Mouse (Mus musculus) urinary bladder, postnatal 36 days (tissue): ENCODE data around the gene Treml2.
"Not testable (repeated sequence)": the region's sequence is repeated elsewhere in the genome, so short reads cannot be mapped to it uniquely, and the experiment has no call there.

Experiments
- DNase-seq, 2 experiments: peaks; one replicate each; pipeline ENCODE4 v3.0.0; 2022; ENCODE audit warnings: low spot score in 2 of 2, mixed read lengths in 1 of 2

Gene Treml2

GRCm38 (mm10) chr17:48350681-48351193, 51.4 kb downstream of the Treml2 start:
- DNase-seq: no peak

GRCm38 (mm10) chr17:48352976-48353375, 53.7 kb downstream of the Treml2 start:
- not testable (repeated sequence) for DNase-seq

- DNase-seq: no peak
These were observed 56.5 kb downstream of the Treml2 start for GRCm38 (mm10) chr17:48355822-48356221.

- no peak for DNase-seq
These were observed 58.6 kb downstream of the Treml2 start for GRCm38 (mm10) chr17:48357892-48358291.

GRCm38 (mm10) chr17:48359616-48360015, 60.3 kb downstream of the Treml2 start, which contains the start of gene Treml1:
TSS of gene Treml1 (plus strand) at chr17:48359916.
- no peak for DNase-seq

- no peak for DNase-seq
These were observed 61.2 kb downstream of the Treml2 start for GRCm38 (mm10) chr17:48360462-48360861.
